Mouse (Mus musculus): ENCODE results near the gene Bsnd. TPM values are rescaled to one million over a fixed set of nuclear protein-coding genes. Genes with fewer than 3 reads are reported as not detected.

Bsnd gene
- polyA plus RNA-seq, 1 experiment from 2014 or later: not detected

GRCm38 (mm10) chr4:106443182-106443581 lies 48.9 kb downstream of the Bsnd start:
- WGBS: 77% methylated on average over 6 of the region's 6 CpGs
- H3K4me3 ChIP-seq (replicated peaks; ENCODE audit: low read length): no peak overlapping the region
- H3K4me1 ChIP-seq (replicated peaks; ENCODE audit: control insufficient read depth, insufficient read depth, low read length): no peaks in the 10 kb centered on the region
- no peaks in the 10 kb centered on the region for H3K27me3 ChIP-seq (ENCODE audit: control insufficient read depth, insufficient read depth, low read length)
- H3K36me3 ChIP-seq (replicated peaks; ENCODE audit: control insufficient read depth, insufficient read depth): peaks cover 48% of the 10 kb centered on the region
- DNase-seq (ENCODE audit: low spot score) (no peak), ATAC-seq (ENCODE audit: low FRiP score) (peak; percentile 26; the same call in 1 of the 2 replicates)
- H3K4me2 ChIP-seq (replicated peaks): no peak overlapping the region
- no peaks in the 10 kb centered on the region for H3K9me3 ChIP-seq (ENCODE audit: control insufficient read depth, low read length)
- H3K9ac ChIP-seq: no peak overlapping the region
- no peak overlapping the region for H3K27ac ChIP-seq

GRCm38 (mm10) chr4:106438763-106439162 lies 53.3 kb downstream of the Bsnd start:
- Histone ChIP-seq H3K27ac (no peak overlapping the region), H3K4me1 (replicated peaks; ENCODE audit: control insufficient read depth, insufficient read depth, low read length) (no peaks in the 10 kb centered on the region), H3K9ac (no peak overlapping the region), H3K27me3 (ENCODE audit: control insufficient read depth, insufficient read depth, low read length) (no peaks in the 10 kb centered on the region), H3K4me3 (replicated peaks; ENCODE audit: low read length) (no peak overlapping the region), H3K9me3 (ENCODE audit: control insufficient read depth, low read length) (no peaks in the 10 kb centered on the region), H3K36me3 (replicated peaks; ENCODE audit: control insufficient read depth, insufficient read depth) (peaks cover 91% of the 10 kb centered on the region), H3K4me2 (replicated peaks) (no peak overlapping the region)
- no peak for ATAC-seq (ENCODE audit: low FRiP score)
- 91% methylated on average over 5 of the region's 5 CpGs for WGBS
- DNase-seq (ENCODE audit: low spot score): no peak

- H3K36me3 ChIP-seq (replicated peaks; ENCODE audit: control insufficient read depth, insufficient read depth): peaks cover 96% of the 10 kb centered on the region
- 96% methylated on average over 5 of the region's 5 CpGs for WGBS
Observed at GRCm38 (mm10) chr4:106437207-106437606, 54.9 kb downstream of the Bsnd start.

GRCm38 (mm10) chr4:106436475-106436874 lies 55.6 kb downstream of the Bsnd start:
- DNase-seq (ENCODE audit: low spot score) (peak; percentile 71), ATAC-seq (ENCODE audit: low FRiP score) (no peak)
- H3K4me1 ChIP-seq (replicated peaks; ENCODE audit: control insufficient read depth, insufficient read depth, low read length): no peaks in the 10 kb centered on the region
- H3K9me3 ChIP-seq (ENCODE audit: control insufficient read depth, low read length): no peaks in the 10 kb centered on the region
- no peak overlapping the region for H3K9ac ChIP-seq
- H3K4me3 ChIP-seq (replicated peaks; ENCODE audit: low read length): no peak overlapping the region
- 56% methylated on average over 4 of the region's 4 CpGs for WGBS
- no peak overlapping the region for H3K27ac ChIP-seq
- H3K4me2 ChIP-seq (replicated peaks): no peak overlapping the region
- peaks cover 96% of the 10 kb centered on the region for H3K36me3 ChIP-seq (replicated peaks; ENCODE audit: control insufficient read depth, insufficient read depth)
- no peaks in the 10 kb centered on the region for H3K27me3 ChIP-seq (ENCODE audit: control insufficient read depth, insufficient read depth, low read length)

More at GRCm38 (mm10) chr4:106437207-106437606, 54.9 kb downstream of the Bsnd start:
- Histone ChIP-seq H3K27me3 (ENCODE audit: control insufficient read depth, insufficient read depth, low read length) (no peaks in the 10 kb centered on the region), H3K4me1 (replicated peaks; ENCODE audit: control insufficient read depth, insufficient read depth, low read length) (no peaks in the 10 kb centered on the region), H3K4me3 (replicated peaks; ENCODE audit: low read length) (no peak overlapping the region), H3K4me2 (replicated peaks) (no peak overlapping the region), H3K9ac (no peak overlapping the region), H3K27ac (no peak overlapping the region), H3K9me3 (ENCODE audit: control insufficient read depth, low read length) (no peaks in the 10 kb centered on the region)
- DNase-seq (ENCODE audit: low spot score): no peak
- no peak for ATAC-seq (ENCODE audit: low FRiP score)

GRCm38 (mm10) chr4:106435426-106435825 lies 56.7 kb downstream of the Bsnd start:
- no peak overlapping the region for H3K4me2 ChIP-seq (replicated peaks)
- no peak for ATAC-seq (ENCODE audit: low FRiP score)
- H3K27me3 ChIP-seq (ENCODE audit: control insufficient read depth, insufficient read depth, low read length): no peaks in the 10 kb centered on the region
- no peak overlapping the region for H3K9ac ChIP-seq
- H3K4me3 ChIP-seq (replicated peaks; ENCODE audit: low read length): no peak overlapping the region
- WGBS: 97% methylated on average over 2 of the region's 2 CpGs
- H3K4me1 ChIP-seq (replicated peaks; ENCODE audit: control insufficient read depth, insufficient read depth, low read length): no peaks in the 10 kb centered on the region
- H3K9me3 ChIP-seq (ENCODE audit: control insufficient read depth, low read length): no peaks in the 10 kb centered on the region
- no peak overlapping the region for H3K27ac ChIP-seq
- H3K36me3 ChIP-seq (replicated peaks; ENCODE audit: control insufficient read depth, insufficient read depth): peaks cover 96% of the 10 kb centered on the region
- no peak for DNase-seq (ENCODE audit: low spot score)

Other genes with a start within 250 kb of the Bsnd start
- 12.9 and 13.0 TPM in 2 replicates for gene Usp24, start 176.1 kb downstream of the Bsnd start, polyA plus RNA-seq (2014; fragmentation: Nextera tagmentation; extraction: Ambion mirVana)
- gene Pcsk9, start 28.0 kb downstream of the Bsnd start, polyA plus RNA-seq (2014; fragmentation: Nextera tagmentation; extraction: Ambion mirVana): 1.7 and 3.4 TPM in 2 replicates
- 25.7 and 27.1 TPM in 2 replicates for gene Dhcr24, start 68.8 kb upstream of the Bsnd start, polyA plus RNA-seq (2014; fragmentation: Nextera tagmentation; extraction: Ambion mirVana)
- not detected in 2 replicates for gene Lexm, start 125.0 kb upstream of the Bsnd start, polyA plus RNA-seq (2014; fragmentation: Nextera tagmentation; extraction: Ambion mirVana)
- 1.6 and 1.9 TPM in 2 replicates for gene Ttc22, start 130.1 kb upstream of the Bsnd start, polyA plus RNA-seq (2014; fragmentation: Nextera tagmentation; extraction: Ambion mirVana)
- gene Pars2, start 158.8 kb upstream of the Bsnd start, polyA plus RNA-seq (2014; fragmentation: Nextera tagmentation; extraction: Ambion mirVana): 10.1 and 11.0 TPM in 2 replicates
- 109 and 131 TPM in 2 replicates for gene Ttc4, start 186.7 kb upstream of the Bsnd start, polyA plus RNA-seq (2014; fragmentation: Nextera tagmentation; extraction: Ambion mirVana)
- 0.83 and 1.1 TPM in 2 replicates for gene Mroh7, start 238.6 kb upstream of the Bsnd start, polyA plus RNA-seq (2014; fragmentation: Nextera tagmentation; extraction: Ambion mirVana)
- not detected in 2 replicates for gene Fam151a, start 241.6 kb upstream of the Bsnd start, polyA plus RNA-seq (2014; fragmentation: Nextera tagmentation; extraction: Ambion mirVana)

Measured in hindbrain, embryonic 14.5 days (tissue).